Mouse (Mus musculus): ENCODE measurements around the gene Sbk1.
"Not testable (repeated sequence)": the region's sequence is repeated elsewhere in the genome, so short reads cannot be mapped to it uniquely, and the experiment has no call there.

Gene Sbk1

GRCm38 (mm10) chr7:126263964-126264363 lies 8.5 kb upstream of the Sbk1 start:
- in situ Hi-C loops (cut with MboI, MseI) = loop anchor here (5.0 kb wide), 1 partner anchor 38 kb away; no protein-coding TSS in a partner anchor

DNA sequence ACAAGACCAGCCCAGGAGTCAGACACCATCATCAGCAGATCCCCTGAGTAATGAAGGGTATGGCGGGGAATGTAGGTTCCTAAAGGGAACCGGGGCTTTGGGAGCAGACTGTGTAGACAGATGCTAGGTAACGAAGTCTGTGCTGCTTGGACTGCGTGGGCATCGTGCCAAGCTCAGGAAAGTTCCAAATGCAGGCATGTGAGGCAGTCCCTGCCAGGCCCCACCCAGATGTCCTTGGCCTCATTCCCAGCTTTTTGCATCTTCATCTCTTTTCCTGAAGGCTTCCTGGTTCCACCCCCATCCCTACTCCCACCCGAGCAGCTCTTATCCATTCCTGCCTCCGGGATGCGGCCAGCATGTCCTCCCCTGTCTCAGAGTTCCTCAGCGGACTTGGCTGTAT lies 6.5 kb upstream of the Sbk1 start:
- in situ Hi-C loops (cut with MboI, MseI) = no loop called here

- in situ Hi-C loops (cut with MboI, MseI) = no loop called here
Observed at GRCm38 (mm10) chr7:126266372-126266870, 6.0 kb upstream of the Sbk1 start.

DNA sequence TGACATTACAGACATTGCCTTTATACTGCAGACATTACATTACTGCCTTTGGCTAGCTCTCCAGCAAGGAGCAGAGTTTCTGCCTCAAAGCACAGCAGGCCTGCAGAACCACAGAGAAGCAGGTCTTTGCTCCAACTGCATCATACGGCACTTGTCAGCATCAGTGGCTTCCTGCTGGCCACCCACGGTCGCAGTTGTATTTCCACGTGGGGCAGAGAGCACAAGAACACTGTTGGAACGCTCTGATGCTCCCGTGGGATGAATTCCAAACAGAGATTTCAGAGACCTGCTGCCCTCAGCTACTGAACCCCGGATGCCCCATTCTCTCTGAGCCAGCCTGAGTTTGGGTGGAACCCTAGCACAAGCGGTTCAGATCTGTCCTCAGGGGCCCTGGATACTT lies 4.8 kb upstream of the Sbk1 start:
- in situ Hi-C loops (cut with MboI, MseI) = no loop called here

DNA sequence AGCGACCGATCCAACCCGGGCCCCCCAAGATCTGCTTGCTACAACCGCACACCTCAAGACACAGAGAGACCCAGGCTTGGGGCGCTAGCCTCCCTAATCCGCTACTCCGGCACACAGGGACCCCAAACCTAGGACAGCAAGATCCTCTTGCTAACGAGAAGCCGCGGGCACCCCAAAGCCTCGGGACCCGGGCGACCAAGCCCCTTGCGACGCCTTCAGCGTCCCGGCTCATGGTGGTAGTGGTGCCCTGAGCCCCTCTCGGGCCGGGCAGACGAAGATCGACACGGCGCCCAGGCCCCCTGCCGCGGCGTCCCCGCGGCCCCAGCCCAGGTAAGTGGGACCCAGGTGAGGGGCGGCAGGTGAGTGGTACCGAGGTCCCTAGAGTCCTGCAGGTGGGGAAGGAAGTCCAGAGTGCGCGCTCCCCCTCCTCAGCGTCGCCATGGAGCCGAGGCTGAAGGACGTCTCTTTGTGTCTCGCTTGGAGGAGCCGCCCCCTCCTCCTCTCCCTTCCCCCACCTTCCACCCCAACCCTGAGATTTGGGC lies 422 bp downstream of the Sbk1 start:
- in situ Hi-C loops (cut with MboI, MseI) = no loop called here

- in situ Hi-C loops (cut with MboI, MseI) = no loop called here
Observed at GRCm38 (mm10) chr7:126273351-126274042, 1.1 kb downstream of the Sbk1 start.

DNA sequence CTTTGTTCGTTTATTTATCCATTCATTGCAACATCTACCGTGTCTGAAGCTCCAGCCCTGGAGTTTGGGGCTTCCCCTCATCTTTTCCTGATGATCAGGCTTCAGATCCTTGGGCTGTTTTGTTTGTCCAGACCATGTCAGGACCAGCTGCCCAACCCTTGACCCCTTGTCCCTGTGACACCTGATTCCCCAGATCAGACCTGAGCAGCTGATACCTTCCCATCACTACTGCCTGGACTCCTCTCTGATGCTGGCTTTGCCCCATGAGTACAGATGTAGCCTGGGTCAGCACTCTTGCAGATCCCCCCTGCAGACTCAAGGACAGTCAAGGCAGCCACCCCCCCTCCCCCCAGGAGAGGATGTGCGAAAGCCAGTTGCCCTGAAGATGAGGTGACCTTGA lies 1.7 kb downstream of the Sbk1 start:
- in situ Hi-C loops (cut with MboI, MseI) = no loop called here

DNA sequence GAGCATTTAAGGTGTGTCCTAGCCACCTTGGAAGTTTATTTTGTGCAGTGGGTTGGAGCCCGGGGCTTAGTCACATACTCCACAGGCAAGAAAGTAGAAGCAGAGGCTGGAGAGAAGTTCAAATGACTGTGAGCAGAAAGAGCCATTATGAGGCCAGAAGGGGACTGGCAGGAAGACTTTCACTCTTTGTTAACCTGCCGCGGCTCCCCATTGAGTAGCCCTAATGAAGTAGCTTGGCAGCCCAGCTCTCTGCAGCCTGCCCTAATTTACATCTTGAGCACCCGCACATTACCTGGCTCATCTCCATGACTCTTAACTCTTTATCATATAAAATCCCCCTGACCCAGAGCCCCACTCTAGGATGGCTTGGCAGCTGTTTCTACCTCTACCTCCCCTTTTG lies 2.2 kb downstream of the Sbk1 start:
- in situ Hi-C loops (cut with MboI, MseI) = no loop called here

GRCm38 (mm10) chr7:126275711-126276110 lies 3.3 kb downstream of the Sbk1 start:
- in situ Hi-C loops (cut with MboI, MseI) = no loop called here

GRCm38 (mm10) chr7:126276297-126276696 lies 3.9 kb downstream of the Sbk1 start:
- in situ Hi-C loops (cut with MboI, MseI) = no loop called here

DNA sequence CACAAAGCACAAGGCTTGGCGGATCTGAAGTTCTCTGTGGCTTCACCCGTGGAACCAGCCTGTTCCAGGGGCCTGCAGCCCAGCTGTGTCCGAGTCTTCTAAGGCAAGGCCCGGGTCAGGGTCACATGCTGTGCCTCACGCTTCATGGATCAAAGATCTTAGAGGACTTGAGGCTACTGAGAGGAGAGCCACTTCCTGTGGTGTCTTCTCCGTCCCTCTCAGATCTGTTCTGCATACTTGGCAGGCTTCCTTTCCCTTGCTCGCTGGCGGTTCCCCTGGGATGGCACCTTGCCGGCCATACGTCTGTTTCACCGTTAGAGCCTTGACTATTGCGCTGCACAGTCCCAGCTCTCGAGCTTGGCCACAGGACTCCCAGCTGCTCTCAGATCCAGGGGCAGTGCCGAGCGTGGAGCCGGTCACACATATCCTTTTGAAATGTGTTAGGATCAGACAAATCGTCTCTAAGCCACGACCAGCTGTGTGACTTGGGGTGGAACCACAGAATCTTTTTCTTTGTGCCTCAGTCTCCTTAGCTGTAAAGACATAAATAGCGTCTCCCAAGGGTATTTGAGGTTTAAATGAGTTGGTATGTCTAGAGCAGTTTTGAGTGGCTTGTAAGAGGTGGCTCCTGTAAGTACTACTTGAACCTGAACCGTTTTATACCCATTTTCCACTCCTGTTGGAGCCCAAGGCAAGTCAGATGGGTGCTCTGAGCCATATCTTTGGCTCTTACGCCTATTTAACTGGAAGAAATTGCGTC lies 5.3 kb downstream of the Sbk1 start:
- in situ Hi-C loops (cut with MboI, MseI) = no loop called here

DNA sequence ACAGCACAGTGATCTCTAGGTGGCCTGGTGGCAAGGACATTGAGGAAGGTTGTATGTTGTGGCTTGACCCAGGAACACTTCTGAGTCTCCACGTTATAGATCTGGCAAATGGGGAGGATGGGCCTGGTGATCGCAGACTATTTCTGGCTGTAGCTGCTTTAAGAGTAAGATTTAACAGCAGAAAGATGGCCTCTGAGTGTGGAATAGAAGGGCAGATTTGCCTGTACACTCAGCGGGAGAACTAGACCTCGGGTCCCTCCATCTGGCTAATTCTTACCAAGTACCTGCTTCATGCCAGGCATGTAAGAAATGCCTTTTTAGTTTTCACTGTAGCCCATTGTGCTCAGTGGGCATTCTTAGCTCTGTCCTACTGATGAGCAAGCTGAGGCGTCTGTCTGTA lies 6.4 kb downstream of the Sbk1 start:
- in situ Hi-C loops (cut with MboI, MseI) = no loop called here

DNA sequence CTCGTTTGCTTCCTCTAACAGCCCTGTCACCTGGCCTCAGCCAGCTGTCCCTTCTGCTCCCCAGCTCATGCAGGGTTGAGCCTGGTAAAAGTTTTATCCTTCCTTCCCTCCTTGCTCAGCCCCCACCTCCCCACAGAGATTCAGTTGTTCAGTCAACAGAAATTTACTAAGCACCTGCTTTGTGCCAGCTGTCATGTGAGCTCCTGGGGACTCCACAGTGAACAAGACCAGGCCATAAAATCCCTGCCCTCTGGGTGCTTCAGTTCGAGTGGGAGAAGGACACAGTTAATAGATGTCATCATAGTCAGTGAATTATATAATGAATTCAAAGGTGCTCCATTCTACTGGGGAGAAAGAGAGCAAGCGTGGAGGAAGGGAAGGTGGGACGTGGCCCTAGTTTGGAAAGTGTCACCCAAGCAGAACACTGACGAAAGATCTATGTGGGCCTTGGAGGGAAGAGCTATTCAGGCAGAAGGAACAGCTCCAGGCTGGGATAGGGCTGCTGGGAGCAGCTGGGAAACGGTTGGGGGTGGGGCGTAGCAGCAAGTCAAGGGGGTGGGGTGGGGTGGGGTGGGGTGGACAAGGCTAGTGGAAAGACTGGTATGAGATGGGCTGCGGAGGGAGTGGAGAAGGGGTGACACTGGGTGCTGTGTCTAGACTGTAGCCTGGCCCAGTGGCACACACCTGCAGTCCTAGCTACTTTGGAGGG lies 7.5 kb downstream of the Sbk1 start:
- in situ Hi-C loops (cut with MboI, MseI) = no loop called here

DNA sequence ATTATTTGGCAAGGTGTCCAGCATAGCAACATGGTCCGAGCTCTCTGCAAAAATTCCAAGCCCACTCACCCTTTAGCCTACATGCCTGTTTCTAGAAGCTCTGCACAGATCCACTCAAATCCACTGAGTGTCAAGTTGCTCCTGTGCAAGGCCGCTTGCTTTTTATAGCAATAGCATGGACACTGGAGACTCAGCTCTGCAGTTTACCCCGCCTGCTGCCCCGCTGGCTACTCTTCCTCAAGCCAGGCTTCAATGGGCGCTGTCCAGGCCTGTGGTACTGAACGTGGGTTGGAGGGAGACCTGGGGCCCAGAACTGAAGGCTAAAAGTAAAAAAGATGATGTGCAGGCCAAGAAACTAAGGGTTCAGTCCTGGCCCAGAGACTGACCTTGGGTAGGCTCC lies 8.3 kb downstream of the Sbk1 start:
- in situ Hi-C loops (cut with MboI, MseI) = no loop called here

GRCm38 (mm10) chr7:126281876-126282682 lies 9.7 kb downstream of the Sbk1 start:
- in situ Hi-C loops (cut with MboI, MseI) = no loop called here

DNA sequence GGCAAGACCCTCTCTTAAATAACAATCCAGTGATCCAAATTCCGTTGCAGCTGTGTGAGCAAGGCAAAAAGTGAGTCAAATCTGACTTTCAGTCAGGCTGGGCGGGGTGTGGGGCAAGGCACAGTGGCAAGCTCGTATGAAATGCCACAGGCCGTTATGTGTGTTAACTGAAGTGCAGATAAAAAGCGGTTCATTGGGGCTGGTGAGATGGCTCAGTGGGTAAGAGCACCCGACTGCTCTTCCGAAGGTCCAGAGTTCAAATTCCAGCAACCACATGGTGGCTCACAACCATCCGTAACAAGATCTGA lies 10.2 kb downstream of the Sbk1 start:
- in situ Hi-C loops (cut with MboI, MseI) = not testable (repeated sequence)

GRCm38 (mm10) chr7:126284021-126284420 lies 11.6 kb downstream of the Sbk1 start:
- in situ Hi-C loops (cut with MboI, MseI) = no loop called here

DNA sequence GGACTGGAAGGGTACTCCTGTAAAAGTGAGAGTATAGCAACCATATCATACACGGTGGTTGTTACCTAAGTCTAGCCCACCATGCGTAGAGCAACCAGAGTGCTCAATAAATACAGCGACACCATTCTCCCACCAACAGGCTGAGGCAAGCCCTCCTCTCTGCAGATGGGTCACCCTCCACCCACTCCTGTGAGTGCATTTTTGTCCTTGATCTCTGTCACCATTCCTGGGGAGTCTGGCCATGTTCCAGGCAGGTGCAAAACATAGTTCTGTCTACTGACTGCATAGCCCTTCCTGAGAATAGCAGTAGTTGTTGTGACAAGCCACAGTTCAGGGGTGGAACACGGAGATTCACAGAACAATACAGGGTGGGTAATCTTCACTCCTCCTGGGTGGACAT lies 12.0 kb downstream of the Sbk1 start:
- in situ Hi-C loops (cut with MboI, MseI) = no loop called here

DNA sequence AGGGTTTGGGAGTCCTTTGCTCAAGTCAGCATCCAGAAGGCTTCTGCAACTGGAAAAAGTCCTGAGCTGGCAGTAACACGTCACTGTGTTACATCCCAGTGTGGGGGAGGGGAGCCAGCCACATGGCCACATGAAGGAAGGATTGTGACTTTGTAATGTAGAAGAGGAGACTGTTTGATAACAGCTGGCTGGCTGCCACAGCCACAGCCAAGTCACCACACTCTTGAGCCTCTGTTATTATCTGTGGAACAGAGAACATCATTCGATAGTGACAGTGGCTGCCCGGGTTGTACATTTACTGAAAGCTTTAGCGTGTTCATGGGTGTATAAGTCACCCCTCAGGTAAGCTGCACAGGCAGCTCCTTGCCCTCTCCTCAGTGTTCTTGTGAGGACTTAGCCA lies 12.4 kb downstream of the Sbk1 start:
- in situ Hi-C loops (cut with MboI, MseI) = no loop called here

DNA sequence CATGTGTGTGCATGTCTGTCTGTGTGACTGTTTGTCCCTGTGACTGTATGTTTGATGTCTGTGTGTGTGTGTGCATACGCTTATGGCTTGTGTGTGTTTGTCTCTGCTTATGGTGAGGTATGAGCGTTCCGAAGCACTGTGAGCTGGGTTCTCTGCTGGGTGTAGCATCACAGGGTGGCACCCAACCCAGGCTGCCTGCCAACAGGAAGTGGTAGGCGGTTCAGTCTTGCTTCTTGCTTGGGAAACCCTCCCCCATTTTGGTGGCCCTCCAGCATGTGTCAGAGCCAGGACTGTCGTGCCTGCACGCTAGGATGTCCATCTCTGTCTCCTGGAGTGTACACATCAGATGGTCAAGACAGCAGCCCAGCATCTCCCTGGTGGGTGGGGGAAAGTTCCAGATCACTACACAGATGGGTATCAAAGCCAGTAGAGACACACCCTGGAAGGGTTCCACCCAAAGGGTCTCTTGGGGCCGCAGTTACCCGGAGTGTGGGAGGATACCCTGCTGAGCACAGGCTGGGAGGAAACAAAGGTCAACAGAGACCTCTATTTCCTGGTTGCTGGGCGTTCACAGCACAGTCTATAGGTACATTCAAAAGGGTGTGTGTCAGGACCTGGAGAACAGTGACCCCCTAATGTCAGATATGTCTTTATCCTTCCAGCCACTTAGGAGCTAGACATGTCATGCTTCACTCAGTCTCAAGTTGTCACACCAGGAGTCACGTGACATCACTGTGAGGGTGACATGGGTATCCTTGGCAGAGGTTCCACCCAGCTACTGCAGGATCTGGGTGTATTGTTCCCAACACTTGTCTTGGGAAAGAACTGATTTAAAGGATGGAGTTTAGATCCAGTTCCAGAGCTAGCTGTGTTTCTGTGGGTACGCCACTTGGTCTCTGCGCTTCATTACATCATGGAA lies 13.1 kb downstream of the Sbk1 start:
- in situ Hi-C loops (cut with MboI, MseI) = no loop called here

DNA sequence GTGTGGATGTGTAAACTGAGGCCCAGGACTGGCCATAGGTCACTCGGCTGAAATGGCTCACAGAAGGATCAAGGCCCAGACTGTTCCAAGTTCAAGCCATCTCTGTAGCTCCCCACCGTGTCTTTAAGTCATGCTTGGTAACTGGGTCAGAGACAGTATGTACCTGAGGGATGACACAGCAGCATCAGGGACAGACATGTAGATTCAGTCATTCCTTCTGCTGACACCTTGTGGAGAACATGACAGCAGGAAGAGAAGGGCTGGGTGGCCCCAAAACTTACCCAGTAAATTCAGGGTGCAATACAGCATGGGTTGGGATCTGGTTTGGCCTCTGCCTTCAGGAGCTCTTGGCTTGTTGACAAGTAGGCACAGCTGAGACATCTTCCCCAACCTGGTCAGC lies 13.9 kb downstream of the Sbk1 start:
- in situ Hi-C loops (cut with MboI, MseI) = no loop called here
